Mouse (Mus musculus) bone marrow, adult 2 months (tissue): ENCODE measurements around the gene St8sia1.

Experiments
- CTCF ChIP-seq: fragments of 200-500 bp; IDR thresholded peaks from 2 replicates; pipeline ENCODE4 v1.5.1; 2011; ENCODE audit warnings: low read length, control low read depth; ENCODE audit not compliant: control insufficient read depth, insufficient read depth
- POLR2A ChIP-seq: fragments of 200-500 bp; IDR thresholded peaks from 2 replicates; pipeline ENCODE4 v1.6.1; 2011; ENCODE audit warnings: low read depth, mild to moderate bottlenecking, control low read depth, low read length, borderline replicate concordance; ENCODE audit not compliant: control insufficient read depth

DNA sequence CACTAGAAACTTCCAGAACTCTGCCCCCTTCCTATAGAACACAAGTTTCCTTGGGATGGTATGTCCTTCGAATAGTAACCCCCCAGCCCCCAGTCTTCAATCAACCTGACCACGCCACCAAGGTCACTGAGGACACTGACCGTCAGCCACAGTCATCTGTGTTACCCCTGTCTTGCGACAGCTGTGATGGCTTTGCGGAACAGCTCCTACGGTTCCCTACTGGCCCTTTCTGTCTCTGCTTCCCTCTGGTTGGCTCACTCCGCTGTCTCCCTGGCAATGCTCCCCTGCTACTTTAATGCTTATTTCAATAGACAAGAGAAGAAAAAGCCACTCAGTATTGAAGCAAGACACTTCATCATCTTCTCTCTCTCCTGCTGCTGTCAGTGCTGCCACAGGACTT lies 170.8 kb downstream of the St8sia1 start:
- TF ChIP-seq CTCF (no peak), POLR2A (no peak)
